Mouse (Mus musculus) liver, adult 2 months (tissue): ENCODE measurements around the gene Hectd4. TPM values are rescaled to one million over a fixed set of nuclear protein-coding genes. Genes with fewer than 3 reads are reported as not detected.
"Not testable (repeated sequence)": the region's sequence is repeated elsewhere in the genome, so short reads cannot be mapped to it uniquely, and the experiment has no call there.

Experiments used
- DNase-seq: peaks from one replicate; pipeline ENCODE4 v3.0.0-alpha.2; 2011; ENCODE audit warnings: low read depth, low spot score; ENCODE audit errors: extremely low read depth
- H3K27ac ChIP-seq: fragments of 200-500 bp; replicated peaks from 2 replicates; pipeline ENCODE4 v1.5.1; 2012; ENCODE audit warnings: low read depth, mild to moderate bottlenecking, control low read depth, inconsistent platforms, low read length; ENCODE audit not compliant: insufficient read depth
- H3K27me3 ChIP-seq: fragments of 200-500 bp; 2 replicates; pipeline ENCODE4 v1.6.1; 2012; ENCODE audit warnings: mild to moderate bottlenecking, moderate library complexity, low read length, inconsistent platforms; ENCODE audit not compliant: control insufficient read depth, insufficient read depth
- H3K36me3 ChIP-seq: fragments of 200-500 bp; 2 replicates; pipeline ENCODE4 v1.6.1; 2012; ENCODE audit warnings: low read length, inconsistent platforms; ENCODE audit not compliant: control insufficient read depth, insufficient read depth
- H3K4me1 ChIP-seq: fragments of 200-500 bp; 2 replicates; pipeline ENCODE4 v1.6.1; 2011; ENCODE audit warnings: low read length; ENCODE audit not compliant: control insufficient read depth, insufficient read depth
- H3K4me3 ChIP-seq: fragments of 200-500 bp; 2 replicates; pipeline ENCODE4 v1.5.1; 2011; ENCODE audit warnings: low read depth, mild to moderate bottlenecking, control low read depth, low read length, moderate library complexity; ENCODE audit not compliant: insufficient read depth
- H3K79me2 ChIP-seq: fragments of 200-500 bp; 2 replicates; pipeline ENCODE4 v1.6.1; 2012; ENCODE audit warnings: inconsistent platforms, mild to moderate bottlenecking, low read length, moderate library complexity; ENCODE audit not compliant: control insufficient read depth, insufficient read depth
- H3K9ac ChIP-seq: fragments of 200-500 bp; 2 replicates; pipeline ENCODE4 v1.6.1; 2012; ENCODE audit warnings: low read depth, mild to moderate bottlenecking, control low read depth, inconsistent platforms, low read length
- CTCF ChIP-seq: fragments of 200-500 bp; IDR thresholded peaks from 2 replicates; pipeline ENCODE4 v1.5.1; 2011; ENCODE audit warnings: low read depth, low read length, control low read depth
- POLR2A ChIP-seq: fragments of 200-500 bp; IDR thresholded peaks from 2 replicates; pipeline ENCODE4 v1.6.1; 2011; ENCODE audit warnings: low read length, control low read depth; ENCODE audit not compliant: insufficient read depth; ENCODE audit errors: extremely low read depth
- WGBS: fragments of 180-500 bp; shearing (Covaris S2); methylation state at CpG from one replicate; pipeline ENCODE4 v1.1.7; 2018; 5-methylcytosine and 5-hydroxymethylcytosine counted together
- polyA plus RNA-seq: library from polyadenylated mRNA; depleted of rRNA; stranded (reverse); fragments of >200 nt; gene quantifications from 2 replicates; pipeline ENCODE4 v1.2.3, GENCODE M21; 2012
- total RNA-seq: library from RNA; depleted of rRNA; stranded (reverse); fragments of >200 nt; gene quantifications from 2 replicates; pipeline ENCODE4 v1.2.3, GENCODE M21; 2014

Gene Hectd4
- total and polyA plus RNA-seq, 2 experiments, result 7.6 to 9.7 TPM

DNA sequence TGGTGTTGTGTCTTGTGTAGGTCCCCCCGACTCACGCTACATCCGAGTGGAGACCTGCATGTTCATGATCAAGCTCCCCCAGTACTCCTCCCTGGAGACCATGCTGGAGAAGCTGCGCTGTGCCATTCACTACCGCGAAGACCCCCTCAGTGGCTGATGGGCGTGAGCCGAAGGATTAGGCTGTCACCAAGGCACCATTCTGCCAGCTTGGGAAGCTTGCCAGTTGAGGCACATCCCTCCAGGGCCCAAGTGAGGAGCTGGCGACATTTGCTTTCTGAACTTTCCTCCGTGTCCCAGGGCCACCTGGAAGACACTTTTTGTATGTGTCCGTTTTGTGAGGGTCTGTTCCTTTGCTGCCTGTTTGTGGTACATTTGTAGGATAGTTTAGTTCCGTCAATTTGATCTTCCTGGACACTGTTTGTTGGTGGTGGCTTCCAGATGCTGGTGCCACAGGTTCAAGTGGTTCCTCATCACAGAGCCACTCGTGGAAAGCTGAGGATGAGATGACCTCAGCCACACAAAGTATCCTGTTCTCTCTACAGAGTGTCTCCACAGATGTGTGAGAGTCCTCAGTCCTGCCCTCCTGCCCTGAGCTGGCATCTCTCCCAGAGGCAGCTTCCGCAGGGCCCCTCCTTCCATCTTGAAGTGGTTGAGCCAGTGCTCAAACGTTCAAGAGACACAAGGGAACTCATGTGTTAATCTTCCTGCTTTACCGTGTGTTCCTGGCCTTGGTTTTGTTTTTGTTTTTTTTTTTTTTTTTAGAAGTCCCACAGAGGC lies 146.6 kb downstream of the Hectd4 start:
- Histone ChIP-seq H3K4me1 (no peaks in the 10 kb centered on the region), H3K79me2 (no peaks in the 10 kb centered on the region), H3K36me3 (peaks cover 14% of the 10 kb centered on the region; the same call in 1 of the 2 replicates), H3K4me3 (no peak overlapping the region), H3K27me3 (no peaks in the 10 kb centered on the region), H3K9ac (no peak overlapping the region), H3K27ac (no peak overlapping the region)
- 85% methylated on average over 16 of the region's 16 CpGs for WGBS
- TF ChIP-seq POLR2A (no peak), CTCF (no peak)
- DNase-seq, result no peak

DNA sequence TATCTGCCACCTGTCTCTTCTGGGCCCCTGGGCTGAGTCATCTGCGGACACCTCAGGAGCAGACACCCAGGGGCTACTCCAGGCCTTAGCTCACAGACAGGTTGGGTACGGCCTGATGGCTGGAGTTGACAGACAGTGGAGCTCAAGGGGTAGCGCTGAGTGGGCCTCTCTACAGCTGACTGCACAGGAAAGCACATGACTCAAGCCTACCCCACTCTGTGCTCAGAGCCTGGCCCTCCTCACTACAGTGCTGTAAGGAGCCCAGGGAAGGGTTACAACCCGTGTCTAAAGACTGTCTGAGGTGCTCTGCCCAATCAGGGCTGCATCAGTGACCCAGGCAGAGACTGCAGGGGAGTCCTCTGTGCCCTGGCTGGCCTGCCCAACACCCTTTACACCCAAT lies 147.2 kb downstream of the Hectd4 start:
- 92% methylated on average over 4 of the region's 4 CpGs for WGBS
- TF ChIP-seq POLR2A (no peak), CTCF (no peak)
- H3K27ac ChIP-seq, result no peak overlapping the region

DNA sequence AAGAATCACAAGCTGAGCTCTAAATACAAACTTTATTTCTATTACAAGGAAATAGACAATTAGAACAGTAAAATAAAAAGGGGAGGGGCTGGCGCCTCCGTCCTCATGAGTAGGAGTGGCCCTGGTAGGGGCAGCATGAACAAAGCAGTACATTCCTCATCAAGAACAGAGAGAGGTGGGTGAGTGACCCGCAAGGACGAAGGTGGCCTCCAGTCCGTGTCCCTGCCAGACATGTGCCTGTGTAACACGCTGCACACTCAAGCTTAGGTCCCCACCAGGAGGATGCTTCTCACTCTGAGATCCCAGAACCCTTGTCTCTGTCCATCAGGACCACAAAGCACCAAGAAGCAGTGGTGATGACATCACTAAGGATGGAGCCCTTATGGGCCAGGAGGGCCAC lies 151.7 kb downstream of the Hectd4 start:
- DNase-seq, result no peak
- TF ChIP-seq CTCF, result no peak
- no peak for TF ChIP-seq POLR2A
- WGBS, result 93% methylated on average over 6 of the region's 6 CpGs
- peaks cover 42% of the 10 kb centered on the region for H3K36me3 ChIP-seq
- no peaks in the 10 kb centered on the region for H3K27me3 ChIP-seq
- H3K4me3 ChIP-seq, result no peak overlapping the region
- no peak overlapping the region for H3K9ac ChIP-seq
- no peaks in the 10 kb centered on the region for H3K4me1 ChIP-seq
- H3K27ac ChIP-seq, result no peak overlapping the region
- no peaks in the 10 kb centered on the region for H3K79me2 ChIP-seq

More for the DNA sequence above, 147.2 kb downstream of the Hectd4 start:
- Histone ChIP-seq H3K4me1 (no peaks in the 10 kb centered on the region), H3K79me2 (no peaks in the 10 kb centered on the region), H3K36me3 (peaks cover 15% of the 10 kb centered on the region; the same call in 1 of the 2 replicates), H3K9ac (no peak overlapping the region), H3K4me3 (no peak overlapping the region), H3K27me3 (no peaks in the 10 kb centered on the region)
- DNase-seq, result no peak

DNA sequence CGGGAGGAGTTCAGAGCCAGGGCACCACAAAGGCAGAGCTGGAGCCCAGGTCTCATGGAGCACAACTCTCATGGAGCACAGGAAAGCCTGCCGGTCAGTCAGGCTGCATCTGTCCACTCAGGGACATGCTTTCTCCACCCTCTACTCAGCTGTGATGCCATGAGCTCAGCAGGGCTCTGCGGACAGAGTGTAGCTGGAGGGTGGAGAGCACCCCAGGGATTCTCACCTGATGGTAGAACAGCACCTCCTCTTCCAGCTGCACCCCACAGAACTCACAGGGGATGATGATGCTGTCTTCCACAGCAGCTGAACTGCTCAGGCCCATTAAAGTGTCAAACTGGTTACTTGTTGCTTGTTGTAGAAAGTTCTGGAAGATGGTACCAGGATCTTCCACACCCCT lies 154.8 kb downstream of the Hectd4 start:
- no peaks in the 10 kb centered on the region for H3K4me1 ChIP-seq
- H3K79me2 ChIP-seq, result no peaks in the 10 kb centered on the region
- TF ChIP-seq CTCF, result no peak
- H3K36me3 ChIP-seq, result peaks cover 55% of the 10 kb centered on the region
- H3K4me3 ChIP-seq, result no peak overlapping the region
- no peak for DNase-seq
- H3K27ac ChIP-seq, result no peak overlapping the region
- 94% methylated on average over 3 of the region's 3 CpGs for WGBS
- no peak overlapping the region for H3K9ac ChIP-seq
- no peaks in the 10 kb centered on the region for H3K27me3 ChIP-seq

DNA sequence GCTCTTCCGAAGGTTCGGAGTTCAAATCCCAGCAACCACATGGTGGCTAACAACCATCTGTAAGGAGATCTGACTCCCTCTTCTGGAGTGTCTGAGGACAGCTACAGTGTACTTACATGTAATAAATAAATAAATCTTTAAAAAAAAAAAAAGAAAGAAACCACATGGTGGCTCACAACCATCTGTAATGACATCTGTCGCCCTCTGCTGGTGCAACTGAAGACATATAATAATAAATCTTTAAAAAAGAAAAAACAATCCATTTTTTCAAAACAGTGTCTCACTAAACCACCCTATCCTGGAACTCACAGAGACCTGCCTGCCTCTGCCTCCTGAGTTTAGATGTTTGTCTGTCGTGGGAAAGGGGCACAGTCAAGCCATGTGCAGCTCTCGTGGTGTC lies 157.0 kb downstream of the Hectd4 start:
- H3K27me3 ChIP-seq, H3K9ac ChIP-seq, H3K4me1 ChIP-seq, H3K79me2 ChIP-seq, H3K4me3 ChIP-seq, DNase-seq, H3K27ac ChIP-seq: not testable (repeated sequence)
- peaks cover 60% of the 10 kb centered on the region for H3K36me3 ChIP-seq
- WGBS, result 76% methylated on average over 5 of the region's 5 CpGs

DNA sequence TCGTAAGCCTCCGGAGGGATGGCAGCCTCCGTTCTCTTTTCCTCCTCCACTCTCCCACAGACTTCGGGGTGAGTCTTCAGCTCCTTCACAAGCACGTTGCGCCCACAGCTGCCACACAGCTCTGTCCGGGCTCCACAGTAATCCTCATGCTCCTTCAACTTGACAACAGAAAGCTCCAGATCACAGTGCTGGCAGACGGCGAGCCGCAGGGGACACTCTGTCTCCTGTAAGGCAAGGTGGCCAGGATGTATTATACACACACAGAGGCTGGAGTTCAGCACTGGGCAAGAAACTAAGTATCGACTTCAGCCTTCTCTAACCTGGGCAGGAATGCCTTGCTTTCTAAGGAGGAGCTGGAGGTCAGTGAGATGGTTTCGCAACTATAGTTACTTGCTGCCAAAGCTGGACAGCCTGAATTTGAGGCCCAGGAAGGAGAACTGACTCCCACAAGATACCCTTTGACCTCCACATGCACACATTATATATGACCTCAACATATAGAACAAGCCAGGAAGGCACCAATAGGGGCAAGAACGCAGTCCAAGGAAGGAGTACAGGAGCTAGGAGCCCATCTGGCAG lies 158.7 kb downstream of the Hectd4 start:
- 84% methylated on average over 13 of the region's 13 CpGs for WGBS
- Histone ChIP-seq H3K4me3 (no peak overlapping the region), H3K27ac (no peak overlapping the region), H3K9ac (no peak overlapping the region), H3K27me3 (no peaks in the 10 kb centered on the region), H3K36me3 (peaks cover 48% of the 10 kb centered on the region), H3K4me1 (peaks cover 6% of the 10 kb centered on the region), H3K79me2 (peaks cover 21% of the 10 kb centered on the region; the same call in 1 of the 2 replicates)
- DNase-seq, result peak; percentile 49
- TF ChIP-seq CTCF (no peak), POLR2A (no peak)
